Mouse (Mus musculus) kidney, adult 2 months (tissue): ENCODE results near the gene Tmed9.

ENCODE experiments used
- CTCF ChIP-seq: fragments of 200-500 bp; conservative IDR thresholded peaks from 2 replicates; pipeline ENCODE4 v1.5.1; 2011; ENCODE audit warnings: low read depth, mild to moderate bottlenecking, control low read depth, low read length, moderate library complexity, mixed read lengths; ENCODE audit not compliant: insufficient read depth, insufficient read length
- POLR2A ChIP-seq: fragments of 200-500 bp; IDR thresholded peaks from one replicate; pipeline ENCODE4 v1.6.1; 2011; ENCODE audit warnings: low read depth, low read length, control low read depth

- no peak for TF ChIP-seq CTCF
- no peak for TF ChIP-seq POLR2A
Measured at GRCm38 (mm10) chr13:55570286-55570973, 3.1 kb upstream of the Tmed9 start.
